Mouse (Mus musculus): ENCODE data around the gene Fam166a. TPM values are rescaled to one million over a fixed set of nuclear protein-coding genes. Genes with fewer than 3 reads are reported as not detected.
A peak's percentile ranks its signal among the peaks of the same experiment; 100 is the strongest.

Fam166a gene
- polyA plus RNA-seq, 1 experiment from 2014 or later, result 0.88 TPM

GRCm38 (mm10) chr2:25175690-25176078, 42.9 kb upstream of the Fam166a start:
- Histone ChIP-seq H3K27ac (ENCODE audit: low read depth, low read length) (no peak overlapping the region), H3K4me1 (replicated peaks; ENCODE audit: control insufficient read depth, insufficient read depth, low read length) (peaks cover 40% of the 10 kb centered on the region), H3K9me3 (ENCODE audit: control insufficient read depth, low read length) (no peaks in the 10 kb centered on the region), H3K4me3 (ENCODE audit: low read depth, low read length) (no peak overlapping the region), H3K4me2 (ENCODE audit: low read depth, low read length, severe bottlenecking) (no peak overlapping the region), H3K9ac (ENCODE audit: low read length) (no peak overlapping the region), H3K27me3 (ENCODE audit: control insufficient read depth, insufficient read depth, low read length) (no peaks in the 10 kb centered on the region), H3K36me3 (ENCODE audit: control insufficient read depth, insufficient read depth, low read length) (no peaks in the 10 kb centered on the region)
- DNase-seq (ENCODE audit: low spot score), result no peak
- WGBS, result 83% methylated on average over 4 of the region's 4 CpGs
- ATAC-seq (replicated peaks; ENCODE audit: low FRiP score), result no peak

GRCm38 (mm10) chr2:25176573-25176972, 42.0 kb upstream of the Fam166a start:
- Histone ChIP-seq H3K27me3 (ENCODE audit: control insufficient read depth, insufficient read depth, low read length) (no peaks in the 10 kb centered on the region), H3K27ac (ENCODE audit: low read depth, low read length) (peak overlapping the region; percentile 77), H3K4me1 (replicated peaks; ENCODE audit: control insufficient read depth, insufficient read depth, low read length) (peaks cover 40% of the 10 kb centered on the region), H3K4me2 (ENCODE audit: low read depth, low read length, severe bottlenecking) (peak overlapping the region; percentile 40; the same call in 1 of the 2 replicates), H3K9me3 (ENCODE audit: control insufficient read depth, low read length) (no peaks in the 10 kb centered on the region), H3K4me3 (ENCODE audit: low read depth, low read length) (no peak overlapping the region; the same call in 1 of the 2 replicates), H3K9ac (ENCODE audit: low read length) (peak overlapping the region; percentile 45), H3K36me3 (ENCODE audit: control insufficient read depth, insufficient read depth, low read length) (no peaks in the 10 kb centered on the region)
- ATAC-seq (replicated peaks; ENCODE audit: low FRiP score), result no peak
- no peak for DNase-seq (ENCODE audit: low spot score)
- 78% methylated on average over 6 of the region's 6 CpGs for WGBS

DNA sequence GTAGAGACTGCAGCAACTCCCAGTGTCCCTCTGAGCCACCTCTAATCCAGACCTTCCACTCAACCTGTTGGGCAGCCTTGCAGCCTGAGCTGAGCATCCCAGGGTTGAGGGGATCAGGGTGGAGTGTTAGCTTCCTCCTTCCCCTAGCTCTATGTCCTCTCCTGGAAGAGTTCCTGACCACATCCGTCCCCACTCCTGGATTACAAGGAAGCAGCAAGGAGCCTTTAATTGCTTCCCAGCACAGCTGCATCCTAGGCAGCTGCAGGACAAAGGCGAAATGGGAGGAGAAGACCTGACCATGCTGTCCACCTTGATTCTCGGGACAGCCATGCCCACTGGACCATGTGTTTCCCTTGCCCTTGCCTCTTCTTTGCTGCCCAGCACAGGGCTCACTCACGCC, 41.5 kb upstream of the Fam166a start:
- DNase-seq (ENCODE audit: low spot score) (no peak), ATAC-seq (replicated peaks; ENCODE audit: low FRiP score) (no peak)
- H3K27ac ChIP-seq (ENCODE audit: low read depth, low read length), result peak overlapping the region; percentile 77
- peak overlapping the region; percentile 12; the same call in 1 of the 2 replicates for H3K4me3 ChIP-seq (ENCODE audit: low read depth, low read length)
- H3K4me1 ChIP-seq (replicated peaks; ENCODE audit: control insufficient read depth, insufficient read depth, low read length), result peaks cover 40% of the 10 kb centered on the region
- no peaks in the 10 kb centered on the region for H3K9me3 ChIP-seq (ENCODE audit: control insufficient read depth, low read length)
- 28% methylated on average over 4 of the region's 4 CpGs for WGBS
- H3K9ac ChIP-seq (ENCODE audit: low read length), result peak overlapping the region; percentile 45
- H3K36me3 ChIP-seq (ENCODE audit: control insufficient read depth, insufficient read depth, low read length), result no peaks in the 10 kb centered on the region
- peak overlapping the region; percentile 40 for H3K4me2 ChIP-seq (ENCODE audit: low read depth, low read length, severe bottlenecking)
- H3K27me3 ChIP-seq (ENCODE audit: control insufficient read depth, insufficient read depth, low read length), result no peaks in the 10 kb centered on the region

DNA sequence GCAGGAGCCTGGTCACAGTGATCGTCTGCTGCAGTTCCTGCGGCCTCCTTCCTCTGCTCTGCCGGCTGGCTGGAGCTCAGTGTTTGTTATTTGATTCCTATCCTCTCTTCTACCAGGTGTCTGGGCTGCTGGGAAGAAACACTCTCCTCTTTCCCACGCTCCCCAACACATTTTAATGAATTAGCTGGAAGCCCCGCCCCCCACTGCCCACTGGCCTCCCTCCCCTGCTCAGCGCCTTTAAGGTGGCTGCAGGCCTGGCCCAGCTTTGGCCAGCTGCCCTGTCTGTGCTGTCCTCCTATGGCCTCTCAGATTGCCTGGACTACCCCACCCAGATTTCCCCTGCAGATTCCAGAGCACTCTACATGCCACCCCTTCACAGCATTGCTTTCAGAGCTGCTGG, 40.9 kb upstream of the Fam166a start:
- H3K9me3 ChIP-seq (ENCODE audit: control insufficient read depth, low read length), result no peaks in the 10 kb centered on the region
- no peaks in the 10 kb centered on the region for H3K36me3 ChIP-seq (ENCODE audit: control insufficient read depth, insufficient read depth, low read length)
- H3K4me2 ChIP-seq (ENCODE audit: low read depth, low read length, severe bottlenecking), result peak overlapping the region; percentile 40
- no peak; the same call in 1 of the 2 replicates for ATAC-seq (replicated peaks; ENCODE audit: low FRiP score)
- peak; percentile 78 for DNase-seq (ENCODE audit: low spot score)
- H3K9ac ChIP-seq (ENCODE audit: low read length), result peak overlapping the region; percentile 45
- H3K4me1 ChIP-seq (replicated peaks; ENCODE audit: control insufficient read depth, insufficient read depth, low read length), result peaks cover 40% of the 10 kb centered on the region
- H3K27me3 ChIP-seq (ENCODE audit: control insufficient read depth, insufficient read depth, low read length), result no peaks in the 10 kb centered on the region
- peak overlapping the region; percentile 81 for H3K27ac ChIP-seq (ENCODE audit: low read depth, low read length)
- peak overlapping the region; percentile 12; the same call in 1 of the 2 replicates for H3K4me3 ChIP-seq (ENCODE audit: low read depth, low read length)
- WGBS, result 2% methylated on average over 6 of the region's 6 CpGs

DNA sequence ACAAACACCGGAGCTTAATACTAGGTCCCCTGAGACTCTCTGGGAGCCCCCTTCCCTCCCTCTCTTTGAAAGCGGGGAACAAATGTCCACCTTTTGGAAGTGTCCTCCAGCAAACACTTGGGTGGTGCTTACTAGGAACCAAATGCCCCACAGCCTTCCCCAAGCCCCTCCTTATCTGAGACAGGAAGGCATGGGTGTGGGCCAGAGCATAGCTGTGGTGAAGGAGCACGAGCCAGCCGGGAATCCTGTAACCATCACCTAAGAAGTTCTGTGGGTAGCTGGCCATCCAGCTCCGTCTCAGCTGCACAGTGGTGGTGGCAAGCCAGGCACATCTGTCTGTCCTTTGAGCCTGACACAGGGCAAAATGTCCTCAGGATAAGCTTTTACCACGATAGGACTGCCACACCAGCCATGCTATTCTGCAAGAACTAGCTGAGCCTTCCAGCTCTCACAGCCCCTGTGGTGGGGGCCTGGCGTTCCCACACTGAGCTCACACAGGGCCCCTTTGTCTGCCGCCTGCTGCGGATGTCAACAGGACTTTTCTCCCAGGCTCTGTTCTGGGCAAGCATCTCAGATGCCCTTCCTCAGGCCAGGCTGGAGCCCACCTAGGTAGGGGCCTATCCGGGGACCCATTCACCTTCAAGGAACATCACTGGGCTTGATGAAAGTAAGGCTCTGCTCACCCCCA, 40.1 kb upstream of the Fam166a start:
- no peak for ATAC-seq (replicated peaks; ENCODE audit: low FRiP score)
- DNase-seq (ENCODE audit: low spot score), result no peak
- WGBS, result 15% methylated on average over 10 of the region's 10 CpGs
- Histone ChIP-seq H3K4me3 (ENCODE audit: low read depth, low read length) (peak overlapping the region; percentile 12; the same call in 1 of the 2 replicates), H3K9ac (ENCODE audit: low read length) (peak overlapping the region; percentile 21), H3K4me2 (ENCODE audit: low read depth, low read length, severe bottlenecking) (peak overlapping the region; percentile 40), H3K9me3 (ENCODE audit: control insufficient read depth, low read length) (no peaks in the 10 kb centered on the region), H3K36me3 (ENCODE audit: control insufficient read depth, insufficient read depth, low read length) (peaks cover 1% of the 10 kb centered on the region; the same call in 1 of the 2 replicates), H3K4me1 (replicated peaks; ENCODE audit: control insufficient read depth, insufficient read depth, low read length) (peaks cover 41% of the 10 kb centered on the region), H3K27ac (ENCODE audit: low read depth, low read length) (peak overlapping the region; percentile 81), H3K27me3 (ENCODE audit: control insufficient read depth, insufficient read depth, low read length) (no peaks in the 10 kb centered on the region)

DNA sequence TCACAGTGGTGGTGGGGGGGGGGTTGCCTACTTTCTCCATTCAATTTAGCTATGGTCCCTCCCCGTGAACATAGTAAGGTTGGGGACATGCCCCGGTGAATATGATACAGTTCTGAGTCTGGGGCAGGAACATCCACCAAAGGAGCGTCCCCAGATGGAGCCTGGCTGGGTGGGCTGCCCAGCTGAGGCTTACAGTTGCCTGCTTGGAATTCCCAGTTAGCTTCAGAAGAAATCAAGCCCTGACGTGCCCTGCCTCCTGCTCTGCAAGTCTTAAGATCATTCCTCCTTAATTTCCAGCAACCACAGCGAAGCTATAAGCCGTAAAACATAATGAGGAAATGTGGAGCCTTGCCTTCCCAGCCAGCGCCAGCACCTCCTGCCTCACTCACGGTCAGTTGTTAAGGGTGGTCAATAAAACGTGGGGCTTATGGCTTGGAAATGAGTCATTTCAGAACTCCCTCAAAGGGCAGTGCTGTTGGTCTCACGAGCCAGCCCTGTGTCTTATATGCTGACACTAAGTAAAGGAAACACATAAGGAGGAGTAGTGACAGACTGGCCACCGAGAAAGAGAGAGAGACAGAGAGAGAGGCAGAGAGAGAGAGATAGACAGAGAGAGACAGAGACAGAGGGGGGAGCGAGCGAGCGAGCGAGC, 38.9 kb upstream of the Fam166a start:
- no peaks in the 10 kb centered on the region for H3K27me3 ChIP-seq (ENCODE audit: control insufficient read depth, insufficient read depth, low read length)
- ATAC-seq (replicated peaks; ENCODE audit: low FRiP score), result no peak
- no peak for DNase-seq (ENCODE audit: low spot score)
- WGBS, result 34% methylated on average over 15 of the region's 15 CpGs
- peaks cover 2% of the 10 kb centered on the region; the same call in 1 of the 2 replicates for H3K36me3 ChIP-seq (ENCODE audit: control insufficient read depth, insufficient read depth, low read length)
- H3K4me2 ChIP-seq (ENCODE audit: low read depth, low read length, severe bottlenecking), result peak overlapping the region; percentile 73
- no peaks in the 10 kb centered on the region for H3K9me3 ChIP-seq (ENCODE audit: control insufficient read depth, low read length)
- H3K4me3 ChIP-seq (ENCODE audit: low read depth, low read length), result peak overlapping the region; percentile 88
- peaks cover 51% of the 10 kb centered on the region for H3K4me1 ChIP-seq (replicated peaks; ENCODE audit: control insufficient read depth, insufficient read depth, low read length)
- peak overlapping the region; percentile 93; the same call in 1 of the 2 replicates for H3K9ac ChIP-seq (ENCODE audit: low read length)
- peak overlapping the region; percentile 44; the same call in 1 of the 2 replicates for H3K27ac ChIP-seq (ENCODE audit: low read depth, low read length)

DNA sequence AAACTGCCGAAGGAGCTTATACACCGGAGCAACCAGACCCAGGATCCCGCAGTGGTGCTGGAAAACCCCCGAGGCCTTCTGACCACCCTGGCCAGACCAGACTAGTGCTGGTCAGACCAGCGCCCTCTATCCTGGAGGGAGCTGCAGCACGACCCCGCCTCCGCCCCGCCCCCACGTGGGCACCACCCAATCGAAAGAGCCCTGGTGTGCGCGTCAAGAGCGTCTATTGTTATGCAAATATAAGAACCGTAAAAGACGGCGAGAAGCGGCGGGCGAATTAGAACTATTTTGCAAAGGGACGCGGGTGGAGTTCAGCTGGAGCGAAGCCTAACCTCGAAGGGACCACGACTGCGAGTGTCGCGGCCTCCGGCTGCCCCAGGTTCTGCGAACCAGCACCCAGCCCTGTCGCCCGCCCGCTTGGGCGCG, 38.1 kb upstream of the Fam166a start, which contains the start of gene Nrarp:
Gene Nrarp, plus strand, starts transcription at position 281 of the 426 bp plus-strand sequence.
- under 1% methylated on average over 35 of the region's 35 CpGs for WGBS
- Histone ChIP-seq H3K4me2 (ENCODE audit: low read depth, low read length, severe bottlenecking) (peak within 1 kb of the TSS; percentile 73), H3K9ac (ENCODE audit: low read length) (peak within 1 kb of the TSS; percentile 93), H3K4me1 (replicated peaks; ENCODE audit: control insufficient read depth, insufficient read depth, low read length) (peaks cover 48% of the 10 kb centered on the region), H3K27me3 (ENCODE audit: control insufficient read depth, insufficient read depth, low read length) (no peaks in the 10 kb centered on the region), H3K4me3 (ENCODE audit: low read depth, low read length) (peak within 1 kb of the TSS; percentile 88), H3K36me3 (ENCODE audit: control insufficient read depth, insufficient read depth, low read length) (peaks cover 2% of the 10 kb centered on the region; the same call in 1 of the 2 replicates), H3K9me3 (ENCODE audit: control insufficient read depth, low read length) (no peaks in the 10 kb centered on the region), H3K27ac (ENCODE audit: low read depth, low read length) (peak within 1 kb of the TSS; percentile 96)
- ATAC-seq (replicated peaks; ENCODE audit: low FRiP score), result peak; percentile 88
- DNase-seq (ENCODE audit: low spot score), result peak; percentile 99

GRCm38 (mm10) chr2:25180973-25181890, 37.3 kb upstream of the Fam166a start:
- peaks cover 2% of the 10 kb centered on the region; the same call in 1 of the 2 replicates for H3K36me3 ChIP-seq (ENCODE audit: control insufficient read depth, insufficient read depth, low read length)
- H3K27me3 ChIP-seq (ENCODE audit: control insufficient read depth, insufficient read depth, low read length), result no peaks in the 10 kb centered on the region
- peak overlapping the region; percentile 96 for H3K27ac ChIP-seq (ENCODE audit: low read depth, low read length)
- H3K4me1 ChIP-seq (replicated peaks; ENCODE audit: control insufficient read depth, insufficient read depth, low read length), result peaks cover 46% of the 10 kb centered on the region
- peak overlapping the region; percentile 93 for H3K9ac ChIP-seq (ENCODE audit: low read length)
- H3K9me3 ChIP-seq (ENCODE audit: control insufficient read depth, low read length), result no peaks in the 10 kb centered on the region
- peak overlapping the region; percentile 88 for H3K4me3 ChIP-seq (ENCODE audit: low read depth, low read length)
- H3K4me2 ChIP-seq (ENCODE audit: low read depth, low read length, severe bottlenecking), result peak overlapping the region; percentile 73
- ATAC-seq (replicated peaks; ENCODE audit: low FRiP score), result peak; percentile 18
- DNase-seq (ENCODE audit: low spot score), result peak; percentile 89
- under 1% methylated on average over 100 of the region's 100 CpGs for WGBS

Data from forebrain, embryonic 11.5 days (tissue).